Mouse (Mus musculus): ENCODE measurements around the gene Adgrb3. TPM values are rescaled to one million over a fixed set of nuclear protein-coding genes. Genes with fewer than 3 reads are reported as not detected.

Adgrb3 gene
- polyA plus RNA-seq, 1 experiment from 2014 or later, result 2.4 TPM

DNA sequence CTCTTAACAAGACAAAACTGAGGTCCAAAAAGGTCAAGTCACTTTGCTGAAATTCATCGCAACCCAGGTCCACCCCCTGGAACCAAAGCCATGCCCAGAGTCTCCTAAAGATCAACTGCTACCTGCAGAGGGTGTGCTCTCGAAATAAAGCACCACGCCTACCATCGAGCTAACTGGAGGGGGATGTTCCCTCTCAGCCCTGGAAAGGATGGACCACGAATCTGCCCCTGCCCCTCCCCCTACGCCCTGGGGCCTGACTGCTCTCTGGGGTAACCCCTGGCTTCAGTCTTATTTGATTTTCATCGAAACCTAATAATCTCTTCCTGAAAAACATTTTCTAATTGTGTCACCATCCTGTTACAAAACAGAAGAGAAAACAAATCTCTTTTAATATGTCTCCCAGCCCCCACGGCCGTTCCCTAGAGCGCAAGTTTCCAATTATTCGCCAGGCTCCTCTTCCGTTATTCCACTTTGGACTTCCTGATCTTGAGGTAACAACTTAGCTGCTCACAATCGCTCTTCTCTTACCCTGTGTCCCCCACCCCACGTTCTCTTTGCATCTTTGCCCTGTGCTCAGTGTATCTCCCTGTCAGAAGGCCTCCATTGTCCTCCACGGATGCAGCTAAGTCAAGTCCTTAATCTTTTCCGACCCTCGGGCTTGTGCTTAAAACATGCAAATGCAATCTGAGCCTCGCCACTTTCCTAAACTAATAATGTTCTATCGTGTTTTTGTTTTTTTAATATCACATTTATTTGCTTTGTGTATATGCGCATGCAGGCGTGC, 651.0 kb downstream of the Adgrb3 start:
- Histone ChIP-seq H3K4me3 (replicated peaks) (no peak overlapping the region; the same call in 1 of the 2 replicates), H3K27me3 (no peaks in the 10 kb centered on the region), H3K4me1 (no peaks in the 10 kb centered on the region), H3K4me2 (replicated peaks) (peak overlapping the region; percentile 17), H3K9me3 (replicated peaks) (no peaks in the 10 kb centered on the region), H3K9ac (no peak overlapping the region), H3K27ac (replicated peaks) (no peak overlapping the region), H3K36me3 (no peaks in the 10 kb centered on the region)
- WGBS, result 15% methylated on average over 21 of the region's 21 CpGs
- no peak for ATAC-seq (ENCODE audit: insufficient number of reproducible peaks, low FRiP score, low TSS enrichment, low read depth)

DNA sequence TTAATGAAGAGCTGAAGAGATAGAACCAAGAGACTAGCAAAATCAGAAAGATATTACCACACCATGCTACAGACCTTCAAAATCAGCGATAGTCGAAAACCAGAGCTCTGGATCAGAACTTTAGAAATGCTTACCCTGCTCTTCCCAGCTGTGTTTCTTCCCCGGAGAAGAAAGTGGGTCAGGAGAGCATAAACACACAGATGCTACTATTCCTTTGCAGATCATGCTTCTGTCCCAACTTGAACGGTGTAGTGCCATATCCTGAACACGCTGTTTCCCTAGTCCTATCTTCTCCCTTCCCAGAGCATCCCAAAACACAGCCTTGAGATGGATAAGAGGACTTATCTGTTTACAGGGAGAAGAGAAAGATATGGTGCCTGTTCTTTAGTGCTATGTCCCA, 662.4 kb downstream of the Adgrb3 start:
- H3K4me1 ChIP-seq, result no peaks in the 10 kb centered on the region
- no peak for ATAC-seq (ENCODE audit: insufficient number of reproducible peaks, low FRiP score, low TSS enrichment, low read depth)
- H3K4me2 ChIP-seq (replicated peaks), result no peak overlapping the region
- no peaks in the 10 kb centered on the region for H3K36me3 ChIP-seq
- no peak overlapping the region for H3K4me3 ChIP-seq (replicated peaks)
- H3K27me3 ChIP-seq, result no peaks in the 10 kb centered on the region
- H3K27ac ChIP-seq (replicated peaks), result no peak overlapping the region
- 88% methylated on average over 5 of the region's 5 CpGs for WGBS
- no peak overlapping the region for H3K9ac ChIP-seq
- no peaks in the 10 kb centered on the region for H3K9me3 ChIP-seq (replicated peaks)

DNA sequence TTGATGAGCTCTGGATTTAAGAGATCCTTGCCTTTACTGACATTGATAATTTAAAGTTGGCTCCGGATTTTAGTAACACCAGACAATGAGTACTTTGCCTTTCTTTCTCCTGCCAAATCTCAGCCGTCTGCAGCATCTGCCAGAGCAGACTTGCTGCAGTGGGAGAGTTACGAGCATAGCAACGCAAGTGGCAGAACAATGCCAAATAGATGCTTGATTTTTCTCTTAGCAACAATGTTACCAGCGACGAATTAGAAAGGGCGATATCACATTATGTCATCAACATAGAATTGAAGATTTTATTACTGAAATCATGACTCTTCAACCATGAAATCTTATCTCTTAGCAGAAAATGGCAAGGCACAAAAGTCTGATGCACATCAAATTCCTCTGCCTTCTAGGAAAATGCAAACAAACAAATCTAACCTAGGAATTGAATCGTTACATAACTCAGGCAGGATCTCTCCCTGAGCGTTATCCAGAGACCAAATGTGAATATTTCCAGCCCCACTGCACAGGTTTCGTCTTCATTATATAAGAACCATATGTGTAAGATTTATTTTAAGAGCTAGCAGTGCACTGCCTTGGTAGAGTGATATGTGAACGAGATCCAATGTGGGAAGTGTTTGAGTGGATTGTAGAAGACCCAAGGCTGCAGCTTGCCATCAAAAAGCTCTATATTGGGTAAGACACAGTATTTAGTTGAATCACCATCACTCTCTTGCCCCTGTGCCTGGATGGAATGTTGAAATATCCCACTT, 663.3 kb downstream of the Adgrb3 start:
- H3K36me3 ChIP-seq, result no peaks in the 10 kb centered on the region
- H3K4me1 ChIP-seq, result no peaks in the 10 kb centered on the region
- ATAC-seq (ENCODE audit: insufficient number of reproducible peaks, low FRiP score, low TSS enrichment, low read depth), result no peak
- H3K27me3 ChIP-seq, result no peaks in the 10 kb centered on the region
- no peaks in the 10 kb centered on the region for H3K9me3 ChIP-seq (replicated peaks)
- no peak overlapping the region for H3K4me2 ChIP-seq (replicated peaks)
- WGBS, result 50% methylated on average over 11 of the region's 11 CpGs
- H3K4me3 ChIP-seq (replicated peaks), result no peak overlapping the region
- no peak overlapping the region for H3K27ac ChIP-seq (replicated peaks)
- H3K9ac ChIP-seq, result no peak overlapping the region

DNA sequence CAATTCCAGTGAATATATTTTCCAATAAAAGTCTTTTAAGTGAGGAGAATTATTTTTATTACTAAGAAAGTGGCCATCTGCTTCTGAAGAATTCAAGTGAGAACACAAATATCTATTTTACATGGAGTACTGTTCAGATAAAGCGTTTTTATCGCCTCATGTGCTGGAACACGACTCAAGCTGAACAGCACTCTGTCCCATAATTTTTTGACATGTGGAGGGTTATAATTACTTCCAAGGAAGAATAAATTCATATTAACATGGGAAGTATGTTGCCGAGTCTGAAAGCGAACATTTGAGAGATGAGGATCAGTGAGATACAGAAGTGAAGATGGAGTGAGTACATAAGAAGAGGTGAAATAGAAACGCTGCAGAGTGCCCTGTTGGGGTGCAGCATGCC, 665.9 kb downstream of the Adgrb3 start:
- Histone ChIP-seq H3K9ac (no peak overlapping the region), H3K4me2 (replicated peaks) (no peak overlapping the region), H3K9me3 (replicated peaks) (no peaks in the 10 kb centered on the region), H3K4me3 (replicated peaks) (no peak overlapping the region), H3K27me3 (no peaks in the 10 kb centered on the region), H3K4me1 (no peaks in the 10 kb centered on the region), H3K36me3 (no peaks in the 10 kb centered on the region), H3K27ac (replicated peaks) (no peak overlapping the region)
- no peak for ATAC-seq (ENCODE audit: insufficient number of reproducible peaks, low FRiP score, low TSS enrichment, low read depth)
- 84% methylated on average over 6 of the region's 6 CpGs for WGBS

DNA sequence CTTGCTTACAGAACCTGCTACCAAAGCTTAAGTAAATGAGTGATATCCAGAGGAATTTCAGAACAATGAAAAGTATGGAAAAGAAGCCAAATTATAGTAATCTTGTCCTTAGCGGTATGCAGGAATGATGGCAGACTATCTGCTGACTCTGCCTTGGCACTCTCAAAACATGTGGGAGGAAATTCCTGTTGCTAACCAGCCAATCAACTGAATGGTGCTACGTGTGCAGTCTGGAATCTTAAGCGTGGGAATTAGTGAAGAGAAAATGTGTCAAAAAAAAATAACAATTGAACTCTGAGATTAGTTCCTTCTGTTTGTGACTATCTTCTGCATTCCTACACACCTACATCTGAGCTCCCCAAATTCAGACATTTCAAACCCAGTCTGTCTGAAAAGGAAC, 683.3 kb downstream of the Adgrb3 start:
- Histone ChIP-seq H3K9me3 (replicated peaks) (no peaks in the 10 kb centered on the region), H3K4me1 (no peaks in the 10 kb centered on the region), H3K4me3 (replicated peaks) (no peak overlapping the region), H3K27ac (replicated peaks) (no peak overlapping the region), H3K36me3 (no peaks in the 10 kb centered on the region), H3K9ac (no peak overlapping the region), H3K4me2 (replicated peaks) (no peak overlapping the region), H3K27me3 (no peaks in the 10 kb centered on the region)
- 68% methylated on average over 3 of the region's 3 CpGs for WGBS
- no peak for ATAC-seq (ENCODE audit: insufficient number of reproducible peaks, low FRiP score, low TSS enrichment, low read depth)

DNA sequence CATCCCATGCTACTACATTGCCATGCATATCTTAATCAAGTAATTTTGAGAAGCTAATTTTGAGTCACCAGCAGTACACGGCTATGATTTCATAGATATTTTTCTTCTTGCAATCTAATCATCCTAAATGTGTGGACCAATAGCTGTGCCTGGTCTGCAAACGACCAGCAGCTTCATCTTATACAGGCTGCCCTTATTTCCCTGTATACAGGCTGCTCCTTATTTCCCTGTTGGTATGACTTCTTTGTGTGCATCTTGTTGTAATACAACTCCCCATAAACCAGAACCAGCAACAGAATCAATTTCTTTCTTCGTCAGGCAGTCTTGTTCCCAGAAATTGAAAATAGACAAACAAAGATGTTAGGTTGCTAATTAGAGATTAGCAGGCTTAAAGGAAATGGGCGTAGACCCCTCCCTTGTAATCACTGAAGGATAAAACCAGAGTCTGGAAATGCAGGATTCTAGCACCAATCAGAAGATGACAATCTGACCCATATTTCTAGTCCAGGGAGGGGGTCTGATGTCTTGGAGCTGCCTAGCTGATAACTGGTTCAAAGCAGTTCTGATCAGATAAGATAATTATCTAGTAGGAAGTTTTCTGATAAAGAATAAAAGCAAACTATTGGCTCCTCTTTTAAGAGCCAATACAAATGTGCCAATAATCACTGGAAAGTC, 697.2 kb downstream of the Adgrb3 start:
- no peak for ATAC-seq (ENCODE audit: insufficient number of reproducible peaks, low FRiP score, low TSS enrichment, low read depth)
- Histone ChIP-seq H3K27ac (replicated peaks) (no peak overlapping the region), H3K4me3 (replicated peaks) (no peak overlapping the region), H3K9ac (no peak overlapping the region), H3K4me2 (replicated peaks) (no peak overlapping the region), H3K27me3 (no peaks in the 10 kb centered on the region), H3K36me3 (no peaks in the 10 kb centered on the region), H3K9me3 (replicated peaks) (no peaks in the 10 kb centered on the region), H3K4me1 (no peaks in the 10 kb centered on the region)
- WGBS, result 50% methylated on average over 4 of the region's 4 CpGs

DNA sequence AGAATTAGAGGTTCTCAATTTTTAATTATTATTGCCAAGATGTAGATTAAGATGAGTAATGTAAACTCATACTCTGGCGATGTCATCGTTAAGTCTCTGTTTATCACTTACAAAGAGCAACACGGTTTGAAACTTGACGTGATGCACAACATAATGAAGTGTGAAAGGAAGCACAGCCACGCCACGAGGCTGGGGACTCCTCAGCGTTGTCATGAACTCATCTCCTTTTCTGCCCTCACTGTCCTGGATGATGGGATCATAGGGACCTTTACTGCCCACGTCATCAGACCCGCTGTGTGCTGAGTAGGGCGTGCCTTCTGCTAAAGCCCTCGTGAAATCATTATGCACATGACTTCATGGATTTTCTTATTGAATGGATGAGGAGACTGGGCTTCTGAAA, 714.0 kb downstream of the Adgrb3 start:
- 80% methylated on average over 11 of the region's 11 CpGs for WGBS
- no peak overlapping the region for H3K4me3 ChIP-seq (replicated peaks)
- no peaks in the 10 kb centered on the region for H3K4me1 ChIP-seq
- ATAC-seq (ENCODE audit: insufficient number of reproducible peaks, low FRiP score, low TSS enrichment, low read depth), result no peak
- H3K27me3 ChIP-seq, result no peaks in the 10 kb centered on the region
- H3K36me3 ChIP-seq, result no peaks in the 10 kb centered on the region
- H3K27ac ChIP-seq (replicated peaks), result no peak overlapping the region
- H3K9me3 ChIP-seq (replicated peaks), result no peaks in the 10 kb centered on the region
- no peak overlapping the region for H3K9ac ChIP-seq
- no peak overlapping the region for H3K4me2 ChIP-seq (replicated peaks)

DNA sequence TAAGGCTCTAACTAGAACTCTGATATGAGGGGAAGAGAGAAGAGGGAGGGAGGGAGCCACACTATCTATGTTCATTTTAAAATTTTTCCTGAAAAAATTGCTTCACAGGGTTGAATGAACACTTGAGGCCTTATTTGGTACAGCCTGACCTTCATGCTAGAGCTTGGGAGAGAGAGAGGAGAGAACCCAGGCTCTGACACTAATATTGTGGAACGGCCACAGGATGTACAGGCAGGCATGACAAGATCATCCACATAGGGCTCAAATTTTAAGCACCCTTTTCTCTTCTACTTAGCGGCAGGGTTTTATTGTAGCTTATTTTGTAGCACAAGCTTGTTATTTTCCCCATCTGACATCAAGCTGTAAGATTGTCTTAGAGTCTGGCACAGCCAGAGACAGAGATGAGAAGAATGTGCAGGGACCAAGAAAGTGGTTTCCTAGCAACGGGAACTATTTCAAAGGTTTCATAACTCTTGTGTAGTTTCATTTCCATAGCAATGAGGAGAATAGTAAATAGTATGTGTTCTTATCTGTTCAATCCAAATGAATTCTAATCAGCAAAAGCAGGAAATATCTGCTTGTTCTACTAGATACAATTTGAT, 721.9 kb downstream of the Adgrb3 start:
- Histone ChIP-seq H3K4me3 (replicated peaks) (no peak overlapping the region), H3K4me2 (replicated peaks) (no peak overlapping the region), H3K9me3 (replicated peaks) (no peaks in the 10 kb centered on the region), H3K36me3 (no peaks in the 10 kb centered on the region), H3K4me1 (no peaks in the 10 kb centered on the region), H3K9ac (no peak overlapping the region), H3K27me3 (no peaks in the 10 kb centered on the region), H3K27ac (replicated peaks) (no peak overlapping the region)
- WGBS, result 73% methylated on average over 3 of the region's 3 CpGs
- no peak for ATAC-seq (ENCODE audit: insufficient number of reproducible peaks, low FRiP score, low TSS enrichment, low read depth)

DNA sequence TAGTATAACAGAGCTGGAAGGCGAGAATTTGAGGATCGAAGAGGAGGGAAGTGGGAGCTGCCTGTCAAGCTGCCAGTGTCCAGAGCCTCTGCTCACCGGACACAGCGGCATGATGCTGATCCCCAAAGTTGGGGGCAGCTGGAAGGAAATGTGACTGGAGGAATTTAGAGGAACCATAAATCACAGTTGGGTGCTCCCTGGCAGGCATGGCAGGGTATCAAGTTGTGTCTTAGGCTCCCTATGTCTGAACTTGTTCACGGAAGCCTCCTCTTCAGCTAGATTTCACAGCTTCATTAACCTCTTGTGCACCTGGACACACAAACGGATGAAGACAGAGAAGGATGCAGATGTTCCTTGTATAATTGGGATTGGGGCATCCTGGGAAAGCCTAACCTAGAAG, 722.8 kb downstream of the Adgrb3 start:
- ATAC-seq (ENCODE audit: insufficient number of reproducible peaks, low FRiP score, low TSS enrichment, low read depth), result no peak
- H3K4me2 ChIP-seq (replicated peaks), result no peak overlapping the region

DNA sequence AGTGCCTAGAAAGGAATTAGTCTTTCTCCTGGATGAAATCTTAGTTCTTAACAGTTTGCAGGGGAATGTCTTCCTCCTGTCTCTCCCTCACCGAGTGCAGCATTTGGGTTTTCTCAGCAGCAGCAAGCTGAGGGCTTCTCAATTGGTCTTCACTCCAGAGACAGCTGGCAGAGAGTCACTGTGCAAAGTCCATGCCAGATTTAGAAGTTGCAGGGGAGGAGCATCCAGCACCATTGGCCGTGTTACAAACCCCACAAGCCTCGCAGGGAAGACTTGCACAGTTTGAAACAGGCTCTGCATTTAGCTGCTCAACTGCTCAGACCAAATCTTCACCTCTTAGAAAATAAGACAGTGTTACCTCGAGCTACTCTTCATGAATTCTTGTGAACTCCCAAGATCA, 724.1 kb downstream of the Adgrb3 start:
- no peak overlapping the region for H3K27ac ChIP-seq (replicated peaks)
- no peaks in the 10 kb centered on the region for H3K9me3 ChIP-seq (replicated peaks)
- no peaks in the 10 kb centered on the region for H3K36me3 ChIP-seq
- no peak overlapping the region for H3K4me3 ChIP-seq (replicated peaks)
- peak; percentile 60; the same call in 1 of the 2 replicates for ATAC-seq (ENCODE audit: insufficient number of reproducible peaks, low FRiP score, low TSS enrichment, low read depth)
- H3K27me3 ChIP-seq, result no peaks in the 10 kb centered on the region
- 38% methylated on average over 4 of the region's 4 CpGs for WGBS
- no peaks in the 10 kb centered on the region for H3K4me1 ChIP-seq
- no peak overlapping the region for H3K9ac ChIP-seq
- H3K4me2 ChIP-seq (replicated peaks), result no peak overlapping the region

More for the DNA sequence above, 722.8 kb downstream of the Adgrb3 start:
- Histone ChIP-seq H3K4me1 (no peaks in the 10 kb centered on the region), H3K36me3 (no peaks in the 10 kb centered on the region), H3K27me3 (no peaks in the 10 kb centered on the region), H3K9ac (no peak overlapping the region), H3K27ac (replicated peaks) (no peak overlapping the region), H3K4me3 (replicated peaks) (no peak overlapping the region), H3K9me3 (replicated peaks) (no peaks in the 10 kb centered on the region)
- WGBS, result 64% methylated on average over 6 of the region's 6 CpGs
